Mouse (Mus musculus) embryonic fibroblast, embryonic 13.5 days (primary cell): ENCODE results near the gene B3gnt5.

Source experiments
- CTCF ChIP-seq: IDR thresholded peaks from 2 replicates; pipeline ENCODE4 v1.5.1; 2011; ENCODE audit warnings: mild to moderate bottlenecking, control low read depth, low read length, moderate library complexity, borderline replicate concordance; ENCODE audit not compliant: insufficient read depth
- POLR2A ChIP-seq: IDR thresholded peaks from 2 replicates; pipeline ENCODE4 v1.6.1; 2011; ENCODE audit warnings: low read depth, mild to moderate bottlenecking, control low read depth, low read length, moderate library complexity

DNA sequence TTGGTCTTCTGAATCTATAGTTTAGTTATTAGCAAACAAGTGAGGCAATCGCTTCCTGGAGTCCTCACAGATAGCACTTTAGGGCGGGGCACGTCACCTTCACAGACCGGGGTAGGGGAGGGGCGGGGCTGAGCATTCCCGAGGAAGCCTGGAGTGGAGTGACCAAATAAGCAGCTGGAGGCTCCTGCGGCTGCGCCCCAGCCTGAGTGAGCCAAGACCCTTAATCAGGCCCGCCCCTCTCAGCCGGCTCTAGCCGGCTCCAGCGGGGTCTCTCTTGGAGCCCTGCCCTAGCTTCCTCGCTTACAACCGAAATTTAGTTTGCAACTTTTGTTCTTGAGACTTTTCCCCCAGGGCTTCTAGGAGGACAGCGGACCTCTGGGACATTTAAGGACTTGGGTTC, at the start of gene B3gnt5:
- TF ChIP-seq CTCF: no peak
- no peak for TF ChIP-seq POLR2A
